Mouse (Mus musculus) lung, postnatal 0 days (tissue): ENCODE results near the gene Mmp25. TPM values are rescaled to one million over a fixed set of nuclear protein-coding genes. Genes with fewer than 3 reads are reported as not detected.

ENCODE experiments used
- ATAC-seq: fragments of 200-750 bp; cut with Nextera tagmentation; 2 replicates; pipeline ENCODE4 v1.8.0; 2017; ENCODE audit warnings: moderate library complexity
- DNase-seq: peaks from one replicate; pipeline ENCODE4 v3.0.0-alpha.2; 2016; ENCODE audit warnings: low spot score
- H3K27ac ChIP-seq: fragments of 300-500 bp; sonication (generic); 2 replicates; pipeline ENCODE4 v1.5.1; 2014; ENCODE audit warnings: antibody characterized with exemption, mild to moderate bottlenecking, low read length, mixed read lengths
- H3K27me3 ChIP-seq: fragments of 300-500 bp; sonication (generic); replicated peaks from 2 replicates; pipeline ENCODE4 v1.6.1; 2014; ENCODE audit warnings: low read length, mixed read lengths; ENCODE audit not compliant: insufficient read depth
- H3K36me3 ChIP-seq: fragments of 300-500 bp; sonication (generic); 2 replicates; pipeline ENCODE4 v1.6.1; 2014; ENCODE audit warnings: low read length, mixed read lengths; ENCODE audit not compliant: insufficient read depth
- H3K4me1 ChIP-seq: fragments of 300-500 bp; sonication (generic); 2 replicates; pipeline ENCODE4 v1.6.1; 2014; ENCODE audit warnings: antibody characterized with exemption, low read depth, low read length, mixed read lengths; ENCODE audit not compliant: insufficient read depth
- H3K4me2 ChIP-seq: fragments of 300-500 bp; sonication (generic); replicated peaks from 2 replicates; pipeline ENCODE4 v1.6.1; 2014; ENCODE audit warnings: low read depth, mild to moderate bottlenecking, low read length, moderate library complexity, mixed read lengths
- H3K4me3 ChIP-seq: fragments of 300-500 bp; sonication (generic); 2 replicates; pipeline ENCODE4 v1.5.1; 2014; ENCODE audit warnings: low read depth, low read length
- H3K9ac ChIP-seq: fragments of 300-500 bp; sonication (generic); replicated peaks from 2 replicates; pipeline ENCODE4 v1.6.1; 2014; ENCODE audit warnings: low read depth, mild to moderate bottlenecking
- H3K9me3 ChIP-seq: fragments of 300-500 bp; sonication (generic); 2 replicates; pipeline ENCODE4 v1.6.1; 2016; ENCODE audit warnings: low read length, mixed read lengths
- CTCF ChIP-seq: IDR thresholded peaks from 2 replicates; pipeline ENCODE4 v1.5.1; 2016; ENCODE audit warnings: antibody characterized with exemption, mild to moderate bottlenecking
- EP300 ChIP-seq: IDR thresholded peaks from 2 replicates; pipeline ENCODE4 v1.6.1; 2016; ENCODE audit warnings: antibody characterized with exemption, mild to moderate bottlenecking, control low read depth
- WGBS: fragments of 180-500 bp; shearing (Covaris S2); extraction: QIAGEN DNeasy Blood & Tissue Kit; methylation state at CpG from one replicate; pipeline ENCODE4 v1.1.7; 2014; 5-methylcytosine and 5-hydroxymethylcytosine counted together
- polyA plus RNA-seq: library from polyadenylated mRNA; unstranded; fragments of >200 nt; fragmentation: Nextera tagmentation; extraction: Ambion mirVana; gene quantifications from 2 replicates; pipeline ENCODE4 v1.2.1, GENCODE M21; 2015

Gene Mmp25
- polyA plus RNA-seq, 1 experiment from 2014 or later: 0.36 TPM

- DNase-seq (peak; percentile 74), ATAC-seq (peak; percentile 82)
- Histone ChIP-seq H3K9ac (0 out of 2 replicates have a peak within 1 kb of the TSS, but pooled peaks have one; percentile 3), H3K27ac (no peak within 1 kb of the TSS), H3K36me3 (no peaks in the 10 kb centered on the region), H3K4me3 (peak within 1 kb of the TSS; percentile 42), H3K4me1 (no peaks in the 10 kb centered on the region), H3K27me3 (peaks cover 8% of the 10 kb centered on the region; the same call in 1 of the 2 replicates), H3K9me3 (no peaks in the 10 kb centered on the region), H3K4me2 (peak within 1 kb of the TSS; percentile 63)
- 7% methylated on average over 27 of the region's 27 CpGs for WGBS
- TF ChIP-seq EP300 (no peak), CTCF (peak; percentile 89)
Observed at GRCm38 (mm10) chr17:23660117-23660875, 15.2 kb upstream of the Mmp25 start, which contains the start of gene Bicdl2. TSS of gene Bicdl2 (plus strand) at chr17:23660506.

- Histone ChIP-seq H3K9me3 (no peaks in the 10 kb centered on the region), H3K4me1 (no peaks in the 10 kb centered on the region), H3K36me3 (no peaks in the 10 kb centered on the region), H3K27me3 (peaks cover 8% of the 10 kb centered on the region; the same call in 1 of the 2 replicates), H3K4me3 (no peak overlapping the region), H3K27ac (no peak overlapping the region), H3K9ac (no peak overlapping the region), H3K4me2 (no peak overlapping the region)
- DNase-seq (no peak), ATAC-seq (no peak)
- TF ChIP-seq CTCF (no peak), EP300 (no peak)
- WGBS: 68% methylated on average over 3 of the region's 3 CpGs
Observed at GRCm38 (mm10) chr17:23658450-23658849, 13.4 kb upstream of the Mmp25 start.

- Histone ChIP-seq H3K36me3 (no peaks in the 10 kb centered on the region), H3K4me2 (no peak overlapping the region), H3K4me3 (no peak overlapping the region), H3K27ac (no peak overlapping the region), H3K9me3 (no peaks in the 10 kb centered on the region), H3K4me1 (no peaks in the 10 kb centered on the region), H3K27me3 (no peaks in the 10 kb centered on the region), H3K9ac (no peak overlapping the region)
- 59% methylated on average over 2 of the region's 2 CpGs for WGBS
- no peak for ATAC-seq
- no peak for TF ChIP-seq EP300
- TF ChIP-seq CTCF: no peak
- no peak for DNase-seq
Observed at GRCm38 (mm10) chr17:23654410-23654809, 9.3 kb upstream of the Mmp25 start.

- no peaks in the 10 kb centered on the region for H3K4me1 ChIP-seq
- no peak for TF ChIP-seq CTCF
- no peak for TF ChIP-seq EP300
- no peaks in the 10 kb centered on the region for H3K36me3 ChIP-seq
- no peaks in the 10 kb centered on the region for H3K9me3 ChIP-seq
- no peak overlapping the region for H3K27ac ChIP-seq
- ATAC-seq (no peak), DNase-seq (no peak)
- no peaks in the 10 kb centered on the region for H3K27me3 ChIP-seq
- WGBS: 46% methylated on average over 6 of the region's 6 CpGs
- H3K4me3 ChIP-seq: no peak overlapping the region
- no peak overlapping the region for H3K9ac ChIP-seq
- no peak overlapping the region for H3K4me2 ChIP-seq
Observed at GRCm38 (mm10) chr17:23654001-23654400, 8.9 kb upstream of the Mmp25 start.

- no peaks in the 10 kb centered on the region for H3K9me3 ChIP-seq
- no peak overlapping the region for H3K4me3 ChIP-seq
- no peak for ATAC-seq
- no peak for TF ChIP-seq EP300
- TF ChIP-seq CTCF: no peak
- no peak overlapping the region for H3K4me2 ChIP-seq
- H3K27ac ChIP-seq: no peak overlapping the region
- no peak for DNase-seq
- H3K36me3 ChIP-seq: no peaks in the 10 kb centered on the region
- H3K27me3 ChIP-seq: no peaks in the 10 kb centered on the region
- no peak overlapping the region for H3K9ac ChIP-seq
- H3K4me1 ChIP-seq: no peaks in the 10 kb centered on the region
- 50% methylated on average over 1 of the region's 2 CpGs for whole genome bisulfite sequencing
Observed at GRCm38 (mm10) chr17:23653324-23653723, 8.2 kb upstream of the Mmp25 start.

GRCm38 (mm10) chr17:23651363-23651762 lies 6.3 kb upstream of the Mmp25 start:
- Histone ChIP-seq H3K36me3 (no peaks in the 10 kb centered on the region), H3K4me2 (no peak overlapping the region), H3K4me3 (no peak overlapping the region), H3K9me3 (no peaks in the 10 kb centered on the region), H3K27me3 (no peaks in the 10 kb centered on the region), H3K4me1 (no peaks in the 10 kb centered on the region), H3K9ac (no peak overlapping the region), H3K27ac (no peak overlapping the region)
- TF ChIP-seq CTCF (no peak), EP300 (no peak)
- DNase-seq: no peak
- no peak for ATAC-seq
- WGBS: 68% methylated on average over 6 of the region's 6 CpGs
